Mouse (Mus musculus) erythroblast, embryonic 14.5 days (primary cell): ENCODE data around the gene Ush2a.

Experiments used
- GATA1 ChIP-seq: IDR thresholded peaks from 2 replicates; pipeline ENCODE4 v1.6.1; 2012; ENCODE audit warnings: low read length, inconsistent platforms, mixed read lengths
- TAL1 ChIP-seq: IDR thresholded peaks from 3 replicates; pipeline ENCODE4 v1.6.1; 2012; ENCODE audit warnings: low read length, inconsistent platforms, mixed read lengths

- TF ChIP-seq GATA1 (no peak), TAL1 (no peak)
Measured at GRCm38 (mm10) chr1:188468371-188468783, 206.6 kb downstream of the Ush2a start.
